Mouse (Mus musculus) gastrocnemius, postnatal 14 days (tissue): Measurements from ENCODE around the gene Bcdin3d. TPM values are rescaled to one million over a fixed set of nuclear protein-coding genes. Genes with fewer than 3 reads are reported as not detected.

Experiments used
- DNase-seq: peaks from one replicate; pipeline ENCODE4 v3.0.0; 2021; ENCODE audit warnings: mixed read lengths
- intact Hi-C: fragments of 180-260 bp; cut with DNase I; formaldehyde crosslinking; loops from one replicate; pipeline ENCODE4 v1.15.1; 2025; ENCODE audit warnings: low total_unique reads
- long read RNA-seq, 2 experiments: library from polyadenylated mRNA; stranded (forward); transcript quantifications; one replicate each; pipeline ENCODE4 v2.0.0; 2021
- total RNA-seq, 2 experiments: library from RNA; stranded (reverse); gene quantifications; 2 replicates each; pipeline ENCODE4 v1.2.3; 2021

The Bcdin3d gene
- 1 to 10 TPM; 3.9 to 5.0 TPM for total RNA-seq
- long read RNA-seq, experiment 1, full-length matches to known transcripts: 7 of 8 reads
- long read RNA-seq, experiment 1, partial matches to known transcripts: 0 of 8 reads
- long read RNA-seq, experiment 1, other reads (novel, unspliced or antisense): 1 of 8 reads
- long read RNA-seq, experiment 2, full-length matches to known transcripts: 3 of 3 reads
- long read RNA-seq, experiment 2, partial matches to known transcripts: 0 of 3 reads
- long read RNA-seq, experiment 2, other reads (novel, unspliced or antisense): 0 of 3 reads

DNA sequence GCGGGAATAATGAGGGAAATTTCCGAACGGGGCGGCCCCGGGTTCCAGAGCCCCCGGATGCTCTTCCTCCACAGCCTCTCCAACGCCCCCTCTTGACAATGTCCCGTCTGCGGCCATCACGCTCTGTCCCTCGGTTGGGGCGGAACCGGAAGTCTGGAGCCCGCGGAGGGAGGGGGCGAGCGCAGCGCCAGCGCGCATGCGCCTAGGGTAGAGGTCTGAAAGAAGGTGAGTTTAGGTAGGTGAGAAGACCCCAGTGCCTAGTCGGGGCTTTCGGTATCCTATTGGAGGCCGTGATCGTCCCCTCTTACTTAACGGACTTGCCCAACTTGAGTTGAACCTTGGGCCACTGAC is at the start of gene Bcdin3d:
Gene Bcdin3d, minus strand, starts transcription at position 155 of the 351 bp plus-strand sequence.
- peak; percentile 90 for DNase-seq
- intact Hi-C loops: no loop called here

DNA sequence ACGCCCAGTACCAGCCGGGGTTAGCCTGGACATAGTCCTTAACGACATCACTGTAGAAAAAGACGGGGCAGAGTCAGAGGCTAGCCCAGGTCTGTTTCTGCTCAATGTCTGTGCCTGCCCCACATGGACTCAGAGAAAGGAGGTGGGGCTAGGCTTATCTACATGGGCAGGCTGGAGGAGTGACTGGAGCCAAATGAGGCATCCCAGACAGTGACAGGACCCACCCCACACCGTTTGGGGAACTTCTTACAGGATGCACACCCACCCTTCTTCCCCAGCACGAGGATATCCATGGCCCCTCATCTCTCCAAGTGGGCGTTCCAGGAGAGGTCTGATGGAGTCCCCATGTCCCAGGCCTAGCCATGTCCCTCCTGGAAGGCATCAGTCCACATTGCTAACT is 45.8 kb upstream of the Bcdin3d start:
- intact Hi-C loops: no loop called here
- DNase-seq: no peak

GRCm38 (mm10) chr15:99519626-99520025 is 45.1 kb upstream of the Bcdin3d start:
- intact Hi-C loops: no loop called here
- DNase-seq: no peak

DNA sequence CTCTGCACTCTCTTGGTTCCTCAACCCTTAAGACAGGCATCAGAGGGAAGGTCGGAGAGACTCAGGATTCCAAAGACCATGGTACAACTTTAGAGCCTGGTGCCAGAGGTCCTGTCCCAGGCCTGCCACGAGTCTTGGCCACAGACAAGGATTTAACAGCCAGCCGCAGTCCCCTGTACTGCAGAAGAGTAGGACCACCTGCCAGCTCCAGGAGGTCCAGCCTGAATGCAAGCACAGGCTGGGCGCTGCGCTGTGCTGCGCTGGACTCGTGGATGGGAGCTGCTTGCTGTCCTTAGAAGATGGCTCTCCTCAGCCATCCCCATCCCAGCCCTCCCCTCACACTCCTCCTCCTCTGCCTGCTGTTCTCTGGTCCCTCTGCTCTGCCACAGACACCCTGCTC is 43.2 kb upstream of the Bcdin3d start:
- no peak for DNase-seq
- intact Hi-C loops: no loop called here

DNA sequence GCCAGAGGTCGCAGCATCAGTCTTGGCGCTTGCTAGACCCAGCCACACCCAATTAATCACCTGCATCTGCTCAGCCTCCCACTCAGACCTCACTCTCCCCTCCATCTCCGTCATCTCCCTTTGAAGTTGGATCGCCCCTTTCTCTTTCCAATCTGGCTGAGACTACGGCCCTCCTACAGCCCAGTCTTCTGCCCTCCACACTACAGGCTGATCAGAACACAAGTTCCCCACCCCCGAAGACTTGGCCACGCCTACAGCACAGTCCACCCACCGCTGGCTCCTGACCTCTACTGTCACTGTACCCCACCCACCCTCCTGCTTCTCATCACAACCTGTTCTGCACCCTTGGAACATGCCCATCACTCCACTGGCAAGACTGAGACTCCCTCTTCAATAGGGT is 42.2 kb upstream of the Bcdin3d start:
- intact Hi-C loops: no loop called here
- no peak for DNase-seq

DNA sequence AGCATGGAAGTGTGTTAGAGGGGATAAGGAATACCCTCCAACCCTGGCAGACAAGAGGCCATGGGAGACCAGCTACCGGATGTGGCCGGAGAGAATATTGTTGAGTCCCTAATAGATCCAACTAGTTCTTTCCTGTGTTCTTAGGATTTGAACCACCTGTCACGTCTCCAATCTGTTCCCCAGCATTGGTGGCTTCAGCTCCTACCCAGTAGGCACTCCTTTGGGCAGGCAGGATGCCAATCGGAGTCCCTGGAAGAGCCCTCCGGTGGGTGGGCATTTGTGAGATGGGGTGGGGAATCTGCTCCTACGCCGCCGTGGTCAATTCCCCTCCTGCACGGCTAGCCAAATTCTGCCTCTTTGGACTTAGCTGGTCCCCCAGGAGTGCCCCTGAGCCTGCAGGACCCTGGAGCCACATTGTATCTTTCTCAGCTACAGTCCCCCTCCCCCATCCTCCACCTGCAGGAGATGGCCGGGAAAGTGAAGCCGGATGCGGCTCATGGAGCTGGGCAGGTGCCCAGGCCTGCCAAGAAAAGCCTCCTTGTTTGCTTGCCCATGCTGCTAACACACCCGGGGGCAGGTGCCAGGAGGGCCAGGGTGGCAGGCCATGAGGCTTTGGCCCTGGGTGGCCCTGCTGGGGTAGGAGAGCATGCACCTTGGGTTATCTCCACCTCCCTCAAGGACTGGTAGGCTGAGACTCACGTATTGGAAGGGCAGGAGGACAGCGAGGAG is 37.4 kb upstream of the Bcdin3d start:
- intact Hi-C loops: no loop called here
- no peak for DNase-seq

DNA sequence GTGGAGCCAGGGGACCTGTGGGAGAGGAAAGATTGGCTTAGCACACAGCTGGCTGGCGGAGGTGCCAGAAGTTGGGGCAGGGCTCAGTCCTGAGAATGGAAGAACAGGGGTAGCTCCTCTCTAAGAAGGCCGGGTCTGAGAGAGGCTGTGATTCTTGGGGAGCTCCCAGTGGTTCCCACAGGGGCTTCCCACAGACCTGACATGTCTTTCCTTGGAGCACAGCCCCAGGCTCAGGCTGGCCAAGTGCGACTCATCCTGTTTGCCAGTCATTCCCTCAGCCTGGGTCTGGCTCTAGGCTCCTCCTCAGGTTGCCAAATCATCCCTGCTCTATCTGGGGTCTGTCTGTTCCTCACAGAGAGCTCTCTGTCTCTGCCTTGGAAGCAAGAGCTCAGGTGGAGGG is 36.1 kb upstream of the Bcdin3d start:
- intact Hi-C loops: no loop called here
- no peak for DNase-seq

- DNase-seq: no peak
- intact Hi-C loops: no loop called here
Observed at GRCm38 (mm10) chr15:99509840-99510239, 35.3 kb upstream of the Bcdin3d start.

DNA sequence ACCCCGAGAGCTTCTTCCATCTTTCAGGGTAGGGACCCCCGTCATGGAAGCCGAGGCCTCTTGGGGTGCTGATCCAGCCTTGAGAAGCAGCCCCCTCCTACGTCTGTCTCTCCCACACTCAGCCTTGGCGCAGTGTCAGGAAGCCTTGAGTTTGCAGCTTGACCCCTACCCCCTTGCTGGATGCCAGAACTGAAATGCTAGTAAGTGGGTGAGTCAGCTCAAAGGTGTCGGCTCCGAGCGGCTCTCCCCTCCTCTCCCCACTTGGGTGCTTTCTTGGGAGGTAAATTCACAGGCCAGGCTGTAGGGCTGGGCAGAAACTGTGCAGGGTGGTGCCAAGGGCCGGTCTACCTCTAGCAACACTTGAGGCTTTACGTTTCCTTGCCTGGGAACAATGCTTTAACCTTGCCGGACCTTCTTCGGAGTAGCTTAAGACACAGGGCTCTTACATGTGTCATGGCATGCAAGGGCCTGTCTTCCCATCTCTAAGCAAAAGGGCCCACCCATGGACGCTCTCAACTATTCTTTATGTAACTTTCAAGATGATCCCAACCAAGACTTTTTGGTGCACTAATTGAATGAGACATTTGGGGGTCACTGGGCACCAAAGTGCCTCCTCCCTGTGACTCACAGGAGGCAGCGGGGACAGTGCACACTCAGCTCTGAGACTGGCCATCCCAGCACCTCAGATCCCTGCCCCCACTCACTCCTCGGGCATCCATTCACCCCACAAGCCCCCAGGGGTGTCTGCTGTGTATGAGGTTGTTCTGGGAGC is 31.0 kb upstream of the Bcdin3d start:
- intact Hi-C loops: no loop called here
- no peak for DNase-seq

DNA sequence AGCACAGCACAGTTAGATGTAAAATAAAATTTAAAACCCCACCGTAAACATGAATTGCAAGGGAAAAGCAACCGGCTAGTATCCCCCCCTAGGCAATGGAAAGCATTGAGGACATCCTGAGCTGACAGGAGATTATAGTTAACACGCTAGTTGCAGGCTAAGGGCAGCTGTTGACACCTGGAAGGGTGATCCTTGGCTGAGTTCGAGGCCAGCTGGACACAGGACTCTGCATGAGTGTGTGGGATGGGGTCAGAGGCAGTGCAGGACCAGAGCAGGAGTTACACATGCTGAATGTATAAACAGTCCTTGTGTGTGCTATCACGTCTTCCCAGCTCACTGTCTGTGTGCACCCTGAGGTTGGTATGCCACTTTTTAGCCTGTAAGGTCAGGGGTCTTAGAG is 28.7 kb upstream of the Bcdin3d start:
- DNase-seq: no peak
- intact Hi-C loops: loop anchor here (5.0 kb wide), 1 partner anchor 174 kb away; no protein-coding TSS in a partner anchor

GRCm38 (mm10) chr15:99502311-99502831 is 27.8 kb upstream of the Bcdin3d start:
- intact Hi-C loops: loop anchor here (5.0 kb wide), 1 partner anchor 175 kb away; no protein-coding TSS in a partner anchor
- no peak for DNase-seq

GRCm38 (mm10) chr15:99501292-99502260 is 27.0 kb upstream of the Bcdin3d start:
- no peak for DNase-seq
- intact Hi-C loops: loop anchor here (5.0 kb wide), 1 partner anchor 176 kb away; no protein-coding TSS in a partner anchor

GRCm38 (mm10) chr15:99500320-99500719 is 25.8 kb upstream of the Bcdin3d start:
- DNase-seq: no peak
- intact Hi-C loops: loop anchor here (5.0 kb wide), 1 partner anchor 177 kb away; no protein-coding TSS in a partner anchor

- DNase-seq: no peak
- intact Hi-C loops: loop anchor here (5.0 kb wide), 1 partner anchor 178 kb away; no protein-coding TSS in a partner anchor
Observed at GRCm38 (mm10) chr15:99499726-99500125, 25.2 kb upstream of the Bcdin3d start.

DNA sequence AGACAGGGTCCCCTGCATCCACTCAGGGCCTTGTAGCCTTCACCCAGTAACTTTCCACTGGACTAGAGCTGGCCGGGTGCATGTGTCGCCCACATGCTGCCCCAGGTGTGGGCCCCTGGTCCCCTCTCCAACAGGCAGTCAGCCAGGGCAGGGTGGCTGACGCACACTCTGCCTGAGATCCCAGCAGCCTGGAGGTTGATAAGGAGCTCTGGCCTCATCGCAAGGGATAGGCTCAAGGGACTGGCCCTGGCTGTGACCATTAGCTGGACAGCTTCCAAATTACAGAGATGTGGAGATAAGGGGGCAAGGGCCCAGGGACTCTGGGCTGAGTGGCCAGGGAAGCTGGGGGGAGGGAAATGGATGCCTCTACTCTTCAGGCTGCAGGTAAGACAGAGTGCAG is 24.3 kb upstream of the Bcdin3d start:
- DNase-seq: no peak
- intact Hi-C loops: no loop called here

DNA sequence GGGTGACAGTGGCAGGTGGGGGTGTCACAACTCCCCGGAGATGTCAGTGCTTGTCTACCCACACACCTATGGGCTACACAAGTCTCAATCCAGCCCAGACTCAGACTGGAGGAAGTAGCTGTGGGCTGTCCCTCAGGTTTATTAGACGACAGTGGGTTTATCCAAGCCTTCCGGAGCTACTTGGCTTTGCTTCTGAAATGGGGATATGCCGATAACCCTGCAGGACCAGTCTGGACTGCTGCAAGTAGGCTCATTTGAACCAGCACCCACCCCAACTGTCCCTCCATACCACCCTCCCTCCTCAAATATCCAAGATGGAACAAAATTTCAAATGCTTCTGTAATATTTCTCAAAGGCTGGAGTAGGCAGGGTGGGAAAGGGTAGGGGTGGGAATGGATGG is 23.8 kb upstream of the Bcdin3d start:
- no peak for DNase-seq
- intact Hi-C loops: no loop called here

- DNase-seq: peak; percentile 28
- intact Hi-C loops: no loop called here
Observed at GRCm38 (mm10) chr15:99497527-99498242, 23.2 kb upstream of the Bcdin3d start.

GRCm38 (mm10) chr15:99497061-99497460 is 22.5 kb upstream of the Bcdin3d start:
- intact Hi-C loops: no loop called here
- DNase-seq: peak; percentile 41
